Mouse (Mus musculus): Measurements from ENCODE around the gene Rnf11.

DNA sequence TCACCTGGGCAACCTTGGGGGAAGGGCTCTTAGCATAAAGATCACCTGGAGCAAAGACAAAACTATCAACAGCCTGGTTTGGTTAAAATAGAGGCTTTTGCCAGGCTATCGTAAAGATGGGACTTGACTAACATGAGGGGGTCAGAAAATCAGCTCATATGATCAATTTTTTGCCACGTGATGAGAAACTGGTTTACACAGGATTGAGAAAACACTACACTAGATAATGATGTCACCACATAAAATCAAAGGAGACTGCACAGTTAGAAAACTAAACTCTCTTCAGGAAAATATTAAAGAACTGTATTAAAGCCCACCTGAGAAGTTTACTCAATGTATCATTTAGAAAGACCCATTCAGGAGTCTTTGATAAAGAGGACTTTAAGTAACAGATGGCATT, 9.4 kb downstream of the Rnf11 start:
- no peak for TF ChIP-seq CTCF (IDR thresholded peaks at IDR 0.05; ENCODE audit: low read depth, low read length)
- no peak for TF ChIP-seq TAL1 (conservative IDR thresholded peaks at IDR 0.05; ENCODE audit: low read depth, low read length)
- TF ChIP-seq POLR2AphosphoS5 (IDR thresholded peaks at IDR 0.05; ENCODE audit: insufficient replicate concordance, low read depth, low read length), result no peak
- TF ChIP-seq GATA1 (IDR thresholded peaks at IDR 0.05; ENCODE audit: borderline replicate concordance, low read length), result no peak
- TF ChIP-seq GATA2 (IDR thresholded peaks at IDR 0.05; ENCODE audit: borderline replicate concordance, low read depth, low read length), result no peak
